Mouse (Mus musculus) ovary, postnatal 14 days (tissue): ENCODE measurements around the gene Adprm.
"Not testable (repeated sequence)": the region's sequence is repeated elsewhere in the genome, so short reads cannot be mapped to it uniquely, and the experiment has no call there.

Experiments
- DNase-seq: peaks from one replicate; pipeline ENCODE4 v3.0.0; 2022; ENCODE audit warnings: low spot score

Adprm gene

GRCm38 (mm10) chr11:67023191-67023590 is 29.2 kb downstream of the Adprm start:
- not testable (repeated sequence) for DNase-seq

- no peak for DNase-seq
These were observed 29.9 kb downstream of the Adprm start for GRCm38 (mm10) chr11:67022354-67023115.

GRCm38 (mm10) chr11:67020948-67021347 is 31.4 kb downstream of the Adprm start:
- DNase-seq, result peak; percentile 41

- no peak for DNase-seq
These were observed 32.5 kb downstream of the Adprm start for GRCm38 (mm10) chr11:67019711-67020475.

- no peak for DNase-seq
These were observed 34.4 kb downstream of the Adprm start for GRCm38 (mm10) chr11:67017801-67018591.

- no peak for DNase-seq
These were observed 40.8 kb downstream of the Adprm start for GRCm38 (mm10) chr11:67011635-67012034.

GRCm38 (mm10) chr11:67010430-67010829 is 42.0 kb downstream of the Adprm start:
- no peak for DNase-seq

GRCm38 (mm10) chr11:67008528-67008927 is 43.9 kb downstream of the Adprm start:
- DNase-seq, result no peak

GRCm38 (mm10) chr11:67007961-67008360 is 44.4 kb downstream of the Adprm start:
- DNase-seq, result no peak

GRCm38 (mm10) chr11:67002911-67003310 is 49.5 kb downstream of the Adprm start:
- no peak for DNase-seq

- no peak for DNase-seq
These were observed 50.7 kb downstream of the Adprm start for GRCm38 (mm10) chr11:67001717-67002116.

- no peak for DNase-seq
These were observed 51.7 kb downstream of the Adprm start for GRCm38 (mm10) chr11:67000671-67001070.

GRCm38 (mm10) chr11:66998467-66999403 is 53.7 kb downstream of the Adprm start:
- DNase-seq, result peak; percentile 26

- no peak for DNase-seq
These were observed 55.9 kb downstream of the Adprm start for GRCm38 (mm10) chr11:66996446-66996845.

- no peak for DNase-seq
These were observed 58.7 kb downstream of the Adprm start for GRCm38 (mm10) chr11:66993674-66994073.

- no peak for DNase-seq
These were observed 60.2 kb downstream of the Adprm start for GRCm38 (mm10) chr11:66992150-66992549.
